Mouse (Mus musculus): Measurements from ENCODE around the gene Olfr1113.
"Not testable (repeated sequence)": the region's sequence is repeated elsewhere in the genome, so short reads cannot be mapped to it uniquely, and the experiment has no call there.

Gene Olfr1113

GRCm38 (mm10) chr2:87208670-87209069 is at the start of gene Olfr1113:
Gene Olfr1113, plus strand, starts transcription at chr2:87208970.
- no peak for DNase-seq

- not testable (repeated sequence) for DNase-seq
Measured at GRCm38 (mm10) chr2:87167731-87168130, 41.0 kb upstream of the Olfr1113 start.

- DNase-seq: no peak
Measured at GRCm38 (mm10) chr2:87187498-87187897, 21.3 kb upstream of the Olfr1113 start, which contains the start of gene Olfr1112. Gene Olfr1112, plus strand, starts transcription at chr2:87187798.

- no peak for DNase-seq
Measured at GRCm38 (mm10) chr2:87247713-87248112, 38.9 kb downstream of the Olfr1113 start, which contains the start of gene Olfr1115. Gene Olfr1115, plus strand, starts transcription at chr2:87248013.

All from kidney, postnatal 36 days (tissue).